Mouse (Mus musculus): ENCODE results near the gene Taar9. TPM values are rescaled to one million over a fixed set of nuclear protein-coding genes. Genes with fewer than 3 reads are reported as not detected.
"Not testable (repeated sequence)": the region's sequence is repeated elsewhere in the genome, so short reads cannot be mapped to it uniquely, and the experiment has no call there.

Taar9 gene
- total and polyA plus RNA-seq, 3 experiments, result not detected

- H3K4me1 ChIP-seq (ENCODE audit: control insufficient read depth, insufficient read depth, low read length), result no peaks in the 10 kb centered on the region
- H3K4me3 ChIP-seq, result no peak overlapping the region
- H3K9ac ChIP-seq (ENCODE audit: low read depth, low read length), result no peak overlapping the region
- no peaks in the 10 kb centered on the region for H3K79me2 ChIP-seq (replicated peaks; ENCODE audit: control insufficient read depth, insufficient read depth, low read length)
- TF ChIP-seq CTCF (IDR thresholded peaks at IDR 0.05) (peak; percentile 78), EP300 (IDR thresholded peaks at IDR 0.05; ENCODE audit: insufficient read depth, low read depth, low read length) (no peak), POLR2A (IDR thresholded peaks at IDR 0.05; ENCODE audit: insufficient read depth, low read depth, low read length) (no peak)
- no peaks in the 10 kb centered on the region for H3K36me3 ChIP-seq (ENCODE audit: control insufficient read depth, insufficient read depth, low read length)
- H3K27ac ChIP-seq, result no peak overlapping the region
- intact Hi-C loops (cut with DNase I), result loop anchor here (10.0 kb wide), 1 partner anchor 136 kb away; the partner anchor contains the start of gene Taar5
- DNase-seq, result no peak
- WGBS, result 39% methylated on average over 6 of the region's 6 CpGs
- H3K27me3 ChIP-seq (ENCODE audit: control insufficient read depth, insufficient read depth, low read length), result no peaks in the 10 kb centered on the region
These were observed 1.9 kb upstream of the Taar9 start for GRCm38 (mm10) chr10:24111116-24111778.

- H3K27me3 ChIP-seq (ENCODE audit: control insufficient read depth, insufficient read depth, low read length), result no peaks in the 10 kb centered on the region
- no peak overlapping the region for H3K4me3 ChIP-seq
- intact Hi-C loops (cut with DNase I), result no loop called here
- TF ChIP-seq CTCF (IDR thresholded peaks at IDR 0.05) (no peak), EP300 (IDR thresholded peaks at IDR 0.05; ENCODE audit: insufficient read depth, low read depth, low read length) (no peak), POLR2A (IDR thresholded peaks at IDR 0.05; ENCODE audit: insufficient read depth, low read depth, low read length) (no peak)
- no peaks in the 10 kb centered on the region for H3K36me3 ChIP-seq (ENCODE audit: control insufficient read depth, insufficient read depth, low read length)
- DNase-seq, result no peak
- 79% methylated on average over 3 of the region's 3 CpGs for WGBS
- H3K79me2 ChIP-seq (replicated peaks; ENCODE audit: control insufficient read depth, insufficient read depth, low read length), result no peaks in the 10 kb centered on the region
- no peak overlapping the region for H3K9ac ChIP-seq (ENCODE audit: low read depth, low read length)
- no peak overlapping the region for H3K27ac ChIP-seq
- no peaks in the 10 kb centered on the region for H3K4me1 ChIP-seq (ENCODE audit: control insufficient read depth, insufficient read depth, low read length)
These were observed 1.1 kb downstream of the Taar9 start for GRCm38 (mm10) chr10:24108236-24108635.

GRCm38 (mm10) chr10:24107747-24108146 lies 1.6 kb downstream of the Taar9 start:
- intact Hi-C loops (cut with DNase I), result no loop called here
- no peak for DNase-seq
- Histone ChIP-seq H3K4me3 (no peak overlapping the region), H3K79me2 (replicated peaks; ENCODE audit: control insufficient read depth, insufficient read depth, low read length) (no peaks in the 10 kb centered on the region), H3K4me1 (ENCODE audit: control insufficient read depth, insufficient read depth, low read length) (no peaks in the 10 kb centered on the region), H3K9ac (ENCODE audit: low read depth, low read length) (no peak overlapping the region), H3K27me3 (ENCODE audit: control insufficient read depth, insufficient read depth, low read length) (no peaks in the 10 kb centered on the region), H3K36me3 (ENCODE audit: control insufficient read depth, insufficient read depth, low read length) (no peaks in the 10 kb centered on the region), H3K27ac (no peak overlapping the region)
- WGBS, result 45% methylated on average over 5 of the region's 5 CpGs
- TF ChIP-seq POLR2A (IDR thresholded peaks at IDR 0.05; ENCODE audit: insufficient read depth, low read depth, low read length) (no peak), EP300 (IDR thresholded peaks at IDR 0.05; ENCODE audit: insufficient read depth, low read depth, low read length) (no peak), CTCF (IDR thresholded peaks at IDR 0.05) (no peak)

GRCm38 (mm10) chr10:24103299-24103698 lies 6.0 kb downstream of the Taar9 start:
- H3K9ac ChIP-seq (ENCODE audit: low read depth, low read length); intact Hi-C loops (cut with DNase I); DNase-seq; H3K36me3 ChIP-seq (ENCODE audit: control insufficient read depth, insufficient read depth, low read length); H3K27ac ChIP-seq; H3K4me1 ChIP-seq (ENCODE audit: control insufficient read depth, insufficient read depth, low read length); H3K4me3 ChIP-seq; H3K79me2 ChIP-seq (replicated peaks; ENCODE audit: control insufficient read depth, insufficient read depth, low read length); H3K27me3 ChIP-seq (ENCODE audit: control insufficient read depth, insufficient read depth, low read length): not testable (repeated sequence)
- WGBS, result 12% methylated on average over 1 of the region's 1 CpGs

- H3K36me3 ChIP-seq (ENCODE audit: control insufficient read depth, insufficient read depth, low read length); DNase-seq; H3K27me3 ChIP-seq (ENCODE audit: control insufficient read depth, insufficient read depth, low read length); H3K79me2 ChIP-seq (replicated peaks; ENCODE audit: control insufficient read depth, insufficient read depth, low read length); H3K4me3 ChIP-seq; H3K4me1 ChIP-seq (ENCODE audit: control insufficient read depth, insufficient read depth, low read length); intact Hi-C loops (cut with DNase I); H3K9ac ChIP-seq (ENCODE audit: low read depth, low read length); H3K27ac ChIP-seq: not testable (repeated sequence)
- 76% methylated on average over 1 of the region's 3 CpGs for WGBS
These were observed 7.5 kb downstream of the Taar9 start, which contains the start of gene Taar8c for GRCm38 (mm10) chr10:24101812-24102211. Gene Taar8c, minus strand, starts transcription at chr10:24101912.

GRCm38 (mm10) chr10:24097010-24097409 lies 12.3 kb downstream of the Taar9 start:
- intact Hi-C loops (cut with DNase I); H3K79me2 ChIP-seq (replicated peaks; ENCODE audit: control insufficient read depth, insufficient read depth, low read length); H3K27me3 ChIP-seq (ENCODE audit: control insufficient read depth, insufficient read depth, low read length); H3K4me3 ChIP-seq; H3K36me3 ChIP-seq (ENCODE audit: control insufficient read depth, insufficient read depth, low read length); H3K9ac ChIP-seq (ENCODE audit: low read depth, low read length); DNase-seq; H3K27ac ChIP-seq; H3K4me1 ChIP-seq (ENCODE audit: control insufficient read depth, insufficient read depth, low read length): not testable (repeated sequence)
- WGBS, result 69% methylated on average over 2 of the region's 2 CpGs
